Mouse (Mus musculus) frontal cortex, postnatal 14 days (tissue): ENCODE results near the gene Scnm1.
"Not testable (repeated sequence)": the region's sequence is repeated elsewhere in the genome, so short reads cannot be mapped to it uniquely, and the experiment has no call there.

Experiments
- DNase-seq, 2 experiments: peaks; one replicate each; pipeline ENCODE4 v3.0.0; 2022; ENCODE audit warnings: low spot score in 2 of 2

The Scnm1 gene

DNA sequence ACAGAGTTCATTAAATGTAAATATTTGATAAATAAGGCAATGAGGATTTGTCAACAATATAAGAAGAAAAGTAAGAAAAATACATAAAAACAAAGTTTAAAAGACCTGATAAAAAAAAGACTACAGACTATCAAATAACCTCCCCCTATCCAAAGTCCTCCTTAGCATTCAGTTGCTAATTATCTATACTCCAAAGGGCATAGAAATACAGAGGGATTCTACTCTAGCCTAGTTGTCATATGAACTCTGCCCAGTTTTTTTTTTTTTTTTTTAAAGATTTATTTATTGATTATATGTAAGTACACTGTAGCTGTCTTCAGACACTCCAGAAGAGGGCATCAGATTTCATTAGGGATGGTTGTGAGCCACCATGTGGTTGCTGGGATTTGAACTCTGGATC lies 26.5 kb downstream of the Scnm1 start:
- not testable (repeated sequence) for DNase-seq

GRCm38 (mm10) chr3:95106338-95107117 lies 27.3 kb downstream of the Scnm1 start, which contains the start of gene Pip5k1a:
Gene Pip5k1a (minus strand): TSS chr3:95106930.
- DNase-seq, result peak; percentile 96 to 97

DNA sequence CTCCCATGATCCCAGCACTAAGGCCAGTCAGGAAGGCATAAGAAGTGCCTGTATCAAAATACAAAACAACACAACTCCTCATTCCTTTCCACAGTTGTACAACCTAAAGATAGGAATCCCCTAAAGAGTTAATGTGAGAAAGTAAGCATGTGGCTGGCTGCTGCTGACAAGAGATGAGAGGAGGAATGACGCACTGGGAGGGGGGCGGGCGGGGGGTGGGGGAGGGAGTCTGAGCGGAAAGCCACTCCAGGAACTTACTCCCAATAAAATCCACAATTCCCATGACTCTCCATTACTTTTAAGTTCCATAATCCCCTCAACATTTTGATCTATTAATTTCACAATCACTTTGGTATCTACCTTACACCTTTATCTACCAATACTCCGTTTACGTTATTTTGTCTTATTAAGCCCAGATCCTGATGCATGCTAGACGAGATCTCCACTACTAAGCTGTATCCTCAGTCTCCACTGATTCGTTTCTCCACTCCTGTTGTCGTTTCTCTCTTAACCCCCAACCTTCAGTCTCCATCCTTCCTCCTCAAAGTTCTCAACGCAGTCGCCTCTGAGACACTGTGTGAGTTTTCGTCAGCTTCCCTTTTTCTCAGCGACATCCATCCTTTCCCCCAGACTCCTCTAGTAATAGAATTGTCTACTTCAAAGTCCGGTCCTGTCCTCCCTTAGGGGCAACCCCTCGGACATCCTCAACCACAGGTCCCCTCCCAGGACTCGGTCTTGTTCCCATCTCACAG lies 28.0 kb downstream of the Scnm1 start:
- DNase-seq, result no peak

- DNase-seq, result no peak
Observed at GRCm38 (mm10) chr3:95105121-95105520, 28.7 kb downstream of the Scnm1 start.

- no peak for DNase-seq
Observed at GRCm38 (mm10) chr3:95100854-95101253, 33.0 kb downstream of the Scnm1 start.

GRCm38 (mm10) chr3:95088071-95088470 lies 45.7 kb downstream of the Scnm1 start:
- DNase-seq, result no peak
